Mouse (Mus musculus) olfactory bulb, adult 2 months (tissue): ENCODE results near the gene Asxl2. TPM values are rescaled to one million over a fixed set of nuclear protein-coding genes. Genes with fewer than 3 reads are reported as not detected.

Experiments used
- H3K27ac ChIP-seq: fragments of 200-500 bp; 2 replicates; pipeline ENCODE4 v1.5.1; 2012; ENCODE audit warnings: low read depth, low read length; ENCODE audit not compliant: insufficient read depth
- H3K4me1 ChIP-seq: fragments of 200-500 bp; 2 replicates; pipeline ENCODE4 v1.6.1; 2012; ENCODE audit warnings: low read length; ENCODE audit not compliant: control insufficient read depth, insufficient read depth
- H3K4me3 ChIP-seq: fragments of 200-500 bp; 2 replicates; pipeline ENCODE4 v1.5.1; 2012; ENCODE audit warnings: mild to moderate bottlenecking, low read depth, low read length, moderate library complexity; ENCODE audit not compliant: insufficient read depth
- CTCF ChIP-seq: fragments of 200-500 bp; IDR thresholded peaks from 2 replicates; pipeline ENCODE4 v1.5.1; 2012; ENCODE audit warnings: low read depth, mild to moderate bottlenecking, low read length, moderate library complexity; ENCODE audit not compliant: insufficient read depth
- POLR2A ChIP-seq: fragments of 200-500 bp; IDR thresholded peaks from 2 replicates; pipeline ENCODE4 v1.6.1; 2012; ENCODE audit warnings: mild to moderate bottlenecking, low read depth, low read length, moderate library complexity; ENCODE audit not compliant: insufficient read depth
- whole genome bisulfite sequencing: fragments of 180-500 bp; shearing (Covaris S2); methylation state at CpG from one replicate; pipeline ENCODE4 v1.1.7; 2018; 5-methylcytosine and 5-hydroxymethylcytosine counted together
- polyA plus RNA-seq: library from polyadenylated mRNA; stranded (reverse); fragments of >200 nt; gene quantifications from 2 replicates; pipeline ENCODE4 v1.2.4, GENCODE M21; 2012; ENCODE audit warnings: low replicate concordance; ENCODE audit not compliant: missing spikeins, insufficient read depth, insufficient read length

Asxl2 gene
- not detected in 2 replicates for polyA plus RNA-seq

- WGBS, result under 1% methylated on average over 53 of the region's 53 CpGs
- TF ChIP-seq POLR2A (peak; percentile 53; the same call in 1 of the 2 replicates), CTCF (no peak)
- Histone ChIP-seq H3K4me3 (peak within 1 kb of the TSS; percentile 81), H3K27ac (peak within 1 kb of the TSS; percentile 83), H3K4me1 (0 out of 2 replicates have a peak, but pooled peaks cover 2% of the 10 kb centered on the region)
Measured at GRCm38 (mm10) chr12:3426530-3427034, at the start of gene Asxl2. Gene Asxl2, plus strand, starts transcription at chr12:3426857.

GRCm38 (mm10) chr12:3377190-3377589 is 49.5 kb upstream of the Asxl2 start:
- Histone ChIP-seq H3K27ac (no peak overlapping the region), H3K4me3 (no peak overlapping the region), H3K4me1 (peaks cover 13% of the 10 kb centered on the region)
- TF ChIP-seq POLR2A, result no peak
- no peak for TF ChIP-seq CTCF
- WGBS, result 27% methylated on average over 3 of the region's 3 CpGs

- peaks cover 13% of the 10 kb centered on the region for H3K4me1 ChIP-seq
- no peak for TF ChIP-seq CTCF
- no peak for TF ChIP-seq POLR2A
- H3K4me3 ChIP-seq, result no peak overlapping the region
- 67% methylated on average over 5 of the region's 5 CpGs for WGBS
- H3K27ac ChIP-seq, result 0 out of 2 replicates have a peak overlapping the region, but pooled peaks have one; percentile 71
Measured at GRCm38 (mm10) chr12:3377755-3378154, 48.9 kb upstream of the Asxl2 start.

- peak overlapping the region; percentile 28; the same call in 1 of the 2 replicates for H3K27ac ChIP-seq
- TF ChIP-seq POLR2A, result no peak
- TF ChIP-seq CTCF, result no peak
- 75% methylated on average over 1 of the region's 1 CpGs for WGBS
- peaks cover 22% of the 10 kb centered on the region for H3K4me1 ChIP-seq
- H3K4me3 ChIP-seq, result no peak overlapping the region
Measured at GRCm38 (mm10) chr12:3384860-3385259, 41.8 kb upstream of the Asxl2 start.

- Histone ChIP-seq H3K27ac (peak overlapping the region; percentile 28), H3K4me3 (no peak overlapping the region), H3K4me1 (peaks cover 23% of the 10 kb centered on the region)
- 38% methylated on average over 6 of the region's 6 CpGs for WGBS
- TF ChIP-seq POLR2A (no peak), CTCF (no peak)
Measured at GRCm38 (mm10) chr12:3385271-3385670, 41.4 kb upstream of the Asxl2 start.

- Histone ChIP-seq H3K27ac (0 out of 2 replicates have a peak overlapping the region, but pooled peaks have one; percentile 11), H3K4me3 (no peak overlapping the region), H3K4me1 (peaks cover 26% of the 10 kb centered on the region)
- WGBS, result 7% methylated on average over 10 of the region's 10 CpGs
- TF ChIP-seq POLR2A (no peak), CTCF (no peak)
Measured at GRCm38 (mm10) chr12:3385940-3386339, 40.7 kb upstream of the Asxl2 start.

GRCm38 (mm10) chr12:3387891-3388290 is 38.8 kb upstream of the Asxl2 start:
- 90% methylated on average over 16 of the region's 16 CpGs for WGBS
- H3K27ac ChIP-seq, result no peak overlapping the region
- TF ChIP-seq CTCF, result no peak
- TF ChIP-seq POLR2A, result no peak

GRCm38 (mm10) chr12:3389394-3389793 is 37.3 kb upstream of the Asxl2 start:
- WGBS, result 70% methylated on average over 12 of the region's 12 CpGs
- no peak for TF ChIP-seq CTCF
- no peak for TF ChIP-seq POLR2A
- H3K27ac ChIP-seq, result no peak overlapping the region
- H3K4me3 ChIP-seq, result no peak overlapping the region
- peaks cover 29% of the 10 kb centered on the region for H3K4me1 ChIP-seq

More at GRCm38 (mm10) chr12:3387891-3388290, 38.8 kb upstream of the Asxl2 start:
- H3K4me1 ChIP-seq, result peaks cover 28% of the 10 kb centered on the region
- H3K4me3 ChIP-seq, result no peak overlapping the region

- 80% methylated on average over 2 of the region's 2 CpGs for WGBS
- H3K4me1 ChIP-seq, result peaks cover 26% of the 10 kb centered on the region
- no peak for TF ChIP-seq CTCF
- no peak for TF ChIP-seq POLR2A
- no peak overlapping the region for H3K4me3 ChIP-seq
- no peak overlapping the region for H3K27ac ChIP-seq
Measured at GRCm38 (mm10) chr12:3390071-3390470, 36.6 kb upstream of the Asxl2 start.
